Mouse (Mus musculus) liver, adult 2 months (tissue): ENCODE results near the gene Ulk4. TPM values are rescaled to one million over a fixed set of nuclear protein-coding genes. Genes with fewer than 3 reads are reported as not detected.
A peak's percentile ranks its signal among the peaks of the same experiment; 100 is the strongest.

Experiments used
- DNase-seq: peaks from one replicate; pipeline ENCODE4 v3.0.0-alpha.2; 2011; ENCODE audit warnings: low read depth, low spot score; ENCODE audit errors: extremely low read depth
- H3K27ac ChIP-seq: fragments of 200-500 bp; replicated peaks from 2 replicates; pipeline ENCODE4 v1.5.1; 2012; ENCODE audit warnings: low read depth, mild to moderate bottlenecking, control low read depth, inconsistent platforms, low read length; ENCODE audit not compliant: insufficient read depth
- H3K27me3 ChIP-seq: fragments of 200-500 bp; 2 replicates; pipeline ENCODE4 v1.6.1; 2012; ENCODE audit warnings: mild to moderate bottlenecking, moderate library complexity, low read length, inconsistent platforms; ENCODE audit not compliant: control insufficient read depth, insufficient read depth
- H3K36me3 ChIP-seq: fragments of 200-500 bp; 2 replicates; pipeline ENCODE4 v1.6.1; 2012; ENCODE audit warnings: low read length, inconsistent platforms; ENCODE audit not compliant: control insufficient read depth, insufficient read depth
- H3K4me1 ChIP-seq: fragments of 200-500 bp; 2 replicates; pipeline ENCODE4 v1.6.1; 2011; ENCODE audit warnings: low read length; ENCODE audit not compliant: control insufficient read depth, insufficient read depth
- H3K4me3 ChIP-seq: fragments of 200-500 bp; 2 replicates; pipeline ENCODE4 v1.5.1; 2011; ENCODE audit warnings: low read depth, mild to moderate bottlenecking, control low read depth, low read length, moderate library complexity; ENCODE audit not compliant: insufficient read depth
- H3K79me2 ChIP-seq: fragments of 200-500 bp; 2 replicates; pipeline ENCODE4 v1.6.1; 2012; ENCODE audit warnings: inconsistent platforms, mild to moderate bottlenecking, low read length, moderate library complexity; ENCODE audit not compliant: control insufficient read depth, insufficient read depth
- H3K9ac ChIP-seq: fragments of 200-500 bp; 2 replicates; pipeline ENCODE4 v1.6.1; 2012; ENCODE audit warnings: low read depth, mild to moderate bottlenecking, control low read depth, inconsistent platforms, low read length
- CTCF ChIP-seq: fragments of 200-500 bp; IDR thresholded peaks from 2 replicates; pipeline ENCODE4 v1.5.1; 2011; ENCODE audit warnings: low read depth, low read length, control low read depth
- POLR2A ChIP-seq: fragments of 200-500 bp; IDR thresholded peaks from 2 replicates; pipeline ENCODE4 v1.6.1; 2011; ENCODE audit warnings: low read length, control low read depth; ENCODE audit not compliant: insufficient read depth; ENCODE audit errors: extremely low read depth
- WGBS: fragments of 180-500 bp; shearing (Covaris S2); methylation state at CpG from one replicate; pipeline ENCODE4 v1.1.7; 2018; 5-methylcytosine and 5-hydroxymethylcytosine counted together
- polyA plus RNA-seq: library from polyadenylated mRNA; depleted of rRNA; stranded (reverse); fragments of >200 nt; gene quantifications from 2 replicates; pipeline ENCODE4 v1.2.3, GENCODE M21; 2012
- total RNA-seq: library from RNA; depleted of rRNA; stranded (reverse); fragments of >200 nt; gene quantifications from 2 replicates; pipeline ENCODE4 v1.2.3, GENCODE M21; 2014

Gene Ulk4
- total and polyA plus RNA-seq, 2 experiments: under 0.01 to 0.24 TPM

- TF ChIP-seq POLR2A (no peak), CTCF (no peak)
- 4% methylated on average over 35 of the region's 58 CpGs for WGBS
- DNase-seq: no peak
- no peaks in the 10 kb centered on the region for H3K36me3 ChIP-seq
- H3K79me2 ChIP-seq: peaks cover 44% of the 10 kb centered on the region
- H3K4me1 ChIP-seq: peaks cover 31% of the 10 kb centered on the region
- H3K9ac ChIP-seq: peak overlapping the region; percentile 100
- no peaks in the 10 kb centered on the region for H3K27me3 ChIP-seq
- H3K4me3 ChIP-seq: peak overlapping the region; percentile 91
- H3K27ac ChIP-seq: peak overlapping the region; percentile 86
Observed at GRCm38 (mm10) chr9:120933587-120933885, 343.5 kb downstream of the Ulk4 start.

DNA sequence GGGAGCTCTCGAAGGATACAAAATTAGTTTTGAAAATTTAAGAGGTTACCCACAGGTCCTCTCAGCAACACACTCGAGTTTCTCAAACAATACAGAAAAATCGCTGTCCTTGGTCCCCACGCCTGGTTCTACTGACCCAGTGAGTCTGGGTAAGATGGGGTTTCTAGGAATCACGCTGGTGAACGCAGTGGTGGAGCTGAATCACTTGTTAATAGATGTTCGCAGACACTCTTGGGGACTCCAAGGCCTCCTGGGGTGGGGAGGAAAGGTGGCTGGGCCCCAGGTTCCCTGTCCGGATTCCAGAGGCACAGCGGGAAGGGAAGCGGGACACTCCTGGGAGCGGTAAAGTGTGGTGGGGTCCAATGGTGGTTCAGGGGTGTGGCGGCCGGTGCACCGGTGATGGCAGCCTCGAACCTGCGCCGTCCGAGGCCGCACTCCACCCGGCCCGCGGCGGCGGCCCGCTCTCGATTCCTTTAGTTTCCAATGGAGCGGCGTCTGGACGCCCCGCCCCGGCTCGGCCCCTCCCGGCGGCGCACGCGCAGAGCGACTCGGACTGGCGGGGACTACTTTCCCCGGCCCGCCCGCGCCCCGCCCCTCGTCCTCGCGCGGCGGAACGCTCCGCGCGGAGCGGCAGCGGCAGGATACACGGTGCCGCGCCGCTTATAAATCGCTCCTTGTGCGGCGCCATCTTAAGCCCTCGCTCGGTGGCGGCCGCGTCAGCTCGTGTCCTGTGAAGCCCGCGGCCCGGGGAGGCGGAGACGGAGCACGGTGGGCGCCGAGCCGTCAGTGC lies 344.0 kb downstream of the Ulk4 start:
- Histone ChIP-seq H3K79me2 (peaks cover 39% of the 10 kb centered on the region), H3K36me3 (no peaks in the 10 kb centered on the region), H3K4me1 (peaks cover 26% of the 10 kb centered on the region), H3K9ac (peak overlapping the region; percentile 100), H3K4me3 (peak overlapping the region; percentile 91), H3K27ac (peak overlapping the region; percentile 86), H3K27me3 (no peaks in the 10 kb centered on the region)
- no peak for TF ChIP-seq CTCF
- peak; percentile 99 for TF ChIP-seq POLR2A
- peak; percentile 68 for DNase-seq
- 9% methylated on average over 60 of the region's 78 CpGs for WGBS

DNA sequence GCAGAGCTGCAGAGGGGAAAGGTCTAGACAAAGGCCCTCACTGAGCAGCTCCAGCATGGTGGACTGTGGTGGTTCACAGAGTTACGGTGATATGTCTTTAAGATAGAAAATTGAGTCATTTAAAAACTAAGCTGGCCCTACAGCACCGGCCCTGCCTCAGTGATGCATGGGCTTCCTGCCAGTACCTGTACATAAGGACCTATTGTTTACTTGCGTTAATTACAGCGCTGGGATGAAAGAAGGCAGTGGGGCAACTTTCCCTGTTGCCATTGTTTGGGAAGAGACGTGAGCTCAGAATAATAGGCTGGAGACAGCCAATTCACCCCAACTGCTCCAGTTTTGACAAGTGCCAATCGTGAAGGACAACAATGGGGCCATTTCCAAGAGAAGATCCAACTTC lies 344.6 kb downstream of the Ulk4 start:
- Histone ChIP-seq H3K4me3 (no peak overlapping the region), H3K9ac (no peak overlapping the region), H3K27me3 (no peaks in the 10 kb centered on the region), H3K36me3 (no peaks in the 10 kb centered on the region), H3K27ac (no peak overlapping the region), H3K4me1 (peaks cover 21% of the 10 kb centered on the region), H3K79me2 (peaks cover 33% of the 10 kb centered on the region)
- TF ChIP-seq POLR2A (no peak), CTCF (no peak)
- 84% methylated on average over 6 of the region's 6 CpGs for WGBS
- no peak for DNase-seq

DNA sequence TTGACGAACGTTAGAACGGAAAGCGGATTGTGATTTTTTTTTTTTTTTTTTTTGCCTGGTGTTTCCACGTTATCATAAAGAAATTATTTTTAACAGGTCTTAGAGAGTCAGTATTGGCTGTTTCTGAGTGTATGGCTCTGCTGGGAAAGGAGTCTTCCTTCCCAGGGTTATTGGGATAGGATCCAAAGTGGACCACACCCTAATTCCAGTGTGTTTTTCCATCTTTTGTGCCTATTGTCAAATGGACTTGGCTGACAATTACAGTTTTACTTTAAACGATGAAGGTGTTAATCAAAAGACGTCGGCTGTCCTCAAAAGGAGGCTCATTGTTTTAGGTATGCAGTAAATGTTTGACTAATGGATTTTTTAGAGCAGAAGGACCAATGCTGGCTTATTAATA lies 346.2 kb downstream of the Ulk4 start:
- Histone ChIP-seq H3K27me3 (no peaks in the 10 kb centered on the region), H3K9ac (no peak overlapping the region), H3K36me3 (no peaks in the 10 kb centered on the region), H3K4me3 (no peak overlapping the region), H3K4me1 (peaks cover 13% of the 10 kb centered on the region), H3K27ac (no peak overlapping the region), H3K79me2 (peaks cover 23% of the 10 kb centered on the region)
- no peak for TF ChIP-seq CTCF
- no peak for TF ChIP-seq POLR2A
- no peak for DNase-seq
- 76% methylated on average over 8 of the region's 8 CpGs for WGBS

- no peaks in the 10 kb centered on the region for H3K36me3 ChIP-seq
- H3K79me2 ChIP-seq: peaks cover 15% of the 10 kb centered on the region
- TF ChIP-seq POLR2A: no peak
- TF ChIP-seq CTCF: no peak
- no peaks in the 10 kb centered on the region for H3K27me3 ChIP-seq
- no peak overlapping the region for H3K27ac ChIP-seq
- H3K9ac ChIP-seq: no peak overlapping the region
- DNase-seq: no peak
- WGBS: 96% methylated on average over 12 of the region's 12 CpGs
- peaks cover 6% of the 10 kb centered on the region for H3K4me1 ChIP-seq
- no peak overlapping the region for H3K4me3 ChIP-seq
Observed at GRCm38 (mm10) chr9:120930021-120930420, 347.0 kb downstream of the Ulk4 start.

DNA sequence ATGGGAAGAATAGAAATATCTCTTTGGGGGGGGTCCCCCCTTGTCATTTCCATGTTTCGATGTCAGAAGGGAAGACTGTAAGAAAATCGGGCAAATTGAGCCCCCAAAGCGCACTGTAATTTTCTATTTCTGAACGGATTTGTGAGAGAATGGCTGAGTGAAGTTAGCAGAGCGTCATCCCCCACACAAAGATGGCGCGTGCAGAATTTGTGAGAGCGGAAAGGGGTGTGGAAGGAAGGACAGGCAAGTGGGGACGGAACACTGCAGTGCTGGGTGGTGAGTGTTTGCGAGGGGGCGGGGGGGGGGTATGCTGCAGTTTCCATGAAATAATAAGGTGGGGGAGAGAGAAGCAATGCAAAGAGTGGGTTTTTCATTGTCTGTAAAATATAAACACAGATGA lies 347.9 kb downstream of the Ulk4 start, which contains the start of gene Ctnnb1:
Ctnnb1 (plus strand) TSS at position 136 of the 400 bp plus-strand sequence.
- H3K4me1 ChIP-seq: peaks cover 2% of the 10 kb centered on the region
- no peak within 1 kb of the TSS for H3K27ac ChIP-seq
- H3K36me3 ChIP-seq: no peaks in the 10 kb centered on the region
- no peak within 1 kb of the TSS for H3K4me3 ChIP-seq
- no peak within 1 kb of the TSS for H3K9ac ChIP-seq
- 97% methylated on average over 11 of the region's 11 CpGs for WGBS
- H3K79me2 ChIP-seq: peaks cover 8% of the 10 kb centered on the region
- DNase-seq: no peak
- no peaks in the 10 kb centered on the region for H3K27me3 ChIP-seq
- TF ChIP-seq POLR2A (no peak), CTCF (no peak)
